Mouse (Mus musculus) embryonic facial prominence, embryonic 11.5 days (tissue): ENCODE results near the gene Zmynd15. TPM values are rescaled to one million over a fixed set of nuclear protein-coding genes. Genes with fewer than 3 reads are reported as not detected.

Source experiments
- ATAC-seq: fragments of 200-750 bp; cut with Nextera tagmentation; replicated peaks from 2 replicates; pipeline ENCODE4 v1.8.0; 2017; ENCODE audit warnings: low read depth; ENCODE audit not compliant: insufficient number of reproducible peaks, low FRiP score, low TSS enrichment
- DNase-seq: peaks from one replicate; pipeline ENCODE4 v3.0.0-alpha.2; 2015; ENCODE audit warnings: low spot score
- H3K27ac ChIP-seq: fragments of 300-500 bp; sonication (generic); replicated peaks from 2 replicates; pipeline ENCODE4 v1.5.1; 2014; ENCODE audit warnings: mild to moderate bottlenecking, low read depth, low read length, control low read depth
- H3K27me3 ChIP-seq: fragments of 300-500 bp; sonication (generic); 2 replicates; pipeline ENCODE4 v1.6.1; 2014; ENCODE audit warnings: mild to moderate bottlenecking, low read length, moderate library complexity, mixed read lengths; ENCODE audit not compliant: control insufficient read depth, insufficient read depth
- H3K36me3 ChIP-seq: fragments of 300-500 bp; sonication (generic); replicated peaks from 2 replicates; pipeline ENCODE4 v1.6.1; 2014; ENCODE audit warnings: low read depth, mild to moderate bottlenecking, low read length, moderate library complexity, mixed read lengths; ENCODE audit not compliant: control insufficient read depth, insufficient read depth
- H3K4me1 ChIP-seq: fragments of 300-500 bp; sonication (generic); 2 replicates; pipeline ENCODE4 v1.6.1; 2014; ENCODE audit warnings: low read length, mixed read lengths; ENCODE audit not compliant: control insufficient read depth, insufficient read depth
- H3K4me2 ChIP-seq: fragments of 300-500 bp; sonication (generic); 2 replicates; pipeline ENCODE4 v1.6.1; 2014; ENCODE audit warnings: low read depth, mild to moderate bottlenecking, control low read depth, low read length, moderate library complexity
- H3K4me3 ChIP-seq: fragments of 300-500 bp; sonication (generic); 2 replicates; pipeline ENCODE4 v1.5.1; 2014; ENCODE audit warnings: low read depth, low read length, control low read depth
- H3K9ac ChIP-seq: fragments of 300-500 bp; sonication (generic); replicated peaks from 2 replicates; pipeline ENCODE4 v1.6.1; 2014; ENCODE audit warnings: mild to moderate bottlenecking, control low read depth, low read length
- H3K9me3 ChIP-seq: fragments of 300-500 bp; sonication (generic); replicated peaks from 2 replicates; pipeline ENCODE4 v1.6.1; 2016; ENCODE audit warnings: mild to moderate bottlenecking, low read length, inconsistent platforms, mixed read lengths; ENCODE audit not compliant: control insufficient read depth
- WGBS: fragments of 180-500 bp; shearing (Covaris S2); extraction: QIAGEN DNeasy Blood & Tissue Kit; methylation state at CpG from one replicate; pipeline ENCODE4 v1.1.7; 2014; 5-methylcytosine and 5-hydroxymethylcytosine counted together
- microRNA-seq: library from miRNA; unstranded; fragments of <30 nt; microRNA quantifications from one replicate; pipeline ENCODE4, GENCODE M21; 2016; ENCODE audit warnings: borderline number of aligned reads
- polyA plus RNA-seq: library from polyadenylated mRNA; unstranded; fragments of >200 nt; fragmentation: Nextera tagmentation; extraction: Ambion mirVana; gene quantifications from 2 replicates; pipeline ENCODE4 v1.2.1, GENCODE M21; 2014

Zmynd15 gene
- polyA plus RNA-seq, 1 experiment from 2014 or later, result 0.18 TPM

- Histone ChIP-seq H3K4me3 (no peak overlapping the region), H3K4me1 (0 out of 2 replicates have a peak, but pooled peaks cover 2% of the 10 kb centered on the region), H3K27me3 (no peaks in the 10 kb centered on the region), H3K9ac (no peak overlapping the region), H3K36me3 (no peaks in the 10 kb centered on the region), H3K27ac (no peak overlapping the region), H3K4me2 (no peak overlapping the region), H3K9me3 (no peaks in the 10 kb centered on the region)
- WGBS, result 69% methylated on average over 2 of the region's 2 CpGs
- ATAC-seq, result no peak
- no peak for DNase-seq
Observed at GRCm38 (mm10) chr11:70511242-70511641, 52.0 kb downstream of the Zmynd15 start.

GRCm38 (mm10) chr11:70511825-70512224 lies 52.6 kb downstream of the Zmynd15 start:
- no peaks in the 10 kb centered on the region for H3K27me3 ChIP-seq
- H3K9me3 ChIP-seq, result no peaks in the 10 kb centered on the region
- no peak for ATAC-seq
- H3K4me1 ChIP-seq, result 0 out of 2 replicates have a peak, but pooled peaks cover 2% of the 10 kb centered on the region
- DNase-seq, result no peak
- H3K36me3 ChIP-seq, result no peaks in the 10 kb centered on the region
- WGBS, result 89% methylated on average over 7 of the region's 7 CpGs
- no peak overlapping the region for H3K4me2 ChIP-seq
- no peak overlapping the region for H3K4me3 ChIP-seq
- H3K9ac ChIP-seq, result no peak overlapping the region
- H3K27ac ChIP-seq, result no peak overlapping the region

GRCm38 (mm10) chr11:70512709-70513342 lies 53.6 kb downstream of the Zmynd15 start:
- DNase-seq (no peak), ATAC-seq (no peak)
- Histone ChIP-seq H3K4me3 (no peak overlapping the region), H3K9me3 (no peaks in the 10 kb centered on the region), H3K4me1 (0 out of 2 replicates have a peak, but pooled peaks cover 2% of the 10 kb centered on the region), H3K9ac (no peak overlapping the region), H3K36me3 (no peaks in the 10 kb centered on the region), H3K27ac (no peak overlapping the region), H3K4me2 (no peak overlapping the region), H3K27me3 (no peaks in the 10 kb centered on the region)
- 76% methylated on average over 7 of the region's 7 CpGs for WGBS

GRCm38 (mm10) chr11:70513520-70513919 lies 54.3 kb downstream of the Zmynd15 start:
- H3K4me3 ChIP-seq, result no peak overlapping the region
- WGBS, result 57% methylated on average over 11 of the region's 11 CpGs
- 0 out of 2 replicates have a peak, but pooled peaks cover 2% of the 10 kb centered on the region for H3K4me1 ChIP-seq
- H3K36me3 ChIP-seq, result no peaks in the 10 kb centered on the region
- H3K27me3 ChIP-seq, result no peaks in the 10 kb centered on the region
- DNase-seq (no peak), ATAC-seq (no peak)
- H3K9me3 ChIP-seq, result no peaks in the 10 kb centered on the region
- no peak overlapping the region for H3K27ac ChIP-seq
- H3K4me2 ChIP-seq, result no peak overlapping the region
- no peak overlapping the region for H3K9ac ChIP-seq

- H3K4me3 ChIP-seq, result no peak within 1 kb of the TSS
- 86% methylated on average over 7 of the region's 7 CpGs for WGBS
- no peaks in the 10 kb centered on the region for H3K9me3 ChIP-seq
- no peak within 1 kb of the TSS for H3K4me2 ChIP-seq
- ATAC-seq, result no peak
- H3K36me3 ChIP-seq, result no peaks in the 10 kb centered on the region
- no peak within 1 kb of the TSS for H3K27ac ChIP-seq
- no peak for DNase-seq
- H3K4me1 ChIP-seq, result 0 out of 2 replicates have a peak, but pooled peaks cover 2% of the 10 kb centered on the region
- no peaks in the 10 kb centered on the region for H3K27me3 ChIP-seq
- no peak within 1 kb of the TSS for H3K9ac ChIP-seq
Observed at GRCm38 (mm10) chr11:70514288-70514687, 55.1 kb downstream of the Zmynd15 start, which contains the start of gene Vmo1. Vmo1 (minus strand) TSS chr11:70514616.

Small RNA genes within 50 kb of the gene (microRNA-seq; reads per million reads assigned to microRNA genes)
- not detected for gene Mir7115

Other genes with a start within 250 kb of the Zmynd15 start
- gene Slc16a11, start 246.7 kb upstream of the Zmynd15 start, polyA plus RNA-seq, result 0.81 TPM in 1 of 2 replicates, not detected in the other
- 8.5 and 13.4 TPM in 2 replicates for gene Slc16a13, start 238.4 kb upstream of the Zmynd15 start, polyA plus RNA-seq
- 6.7 and 6.9 TPM in 2 replicates for gene Bcl6b, start 229.6 kb upstream of the Zmynd15 start, polyA plus RNA-seq
- gene 0610010K14Rik, start 221.5 kb upstream of the Zmynd15 start, polyA plus RNA-seq, result 195 and 211 TPM in 2 replicates
- 7.5 and 9.1 TPM in 2 replicates for gene Gm21988, start 219.6 kb upstream of the Zmynd15 start, polyA plus RNA-seq
- gene Rnasek, start 219.6 kb upstream of the Zmynd15 start, polyA plus RNA-seq, result 103 and 110 TPM in 2 replicates
- 3.2 and 4.1 TPM in 2 replicates for gene Alox12, start 204.1 kb upstream of the Zmynd15 start, polyA plus RNA-seq
- gene Alox12e, start 136.8 kb upstream of the Zmynd15 start, polyA plus RNA-seq, result 0.14 and 0.43 TPM in 2 replicates
- 0.34 and 0.84 TPM in 2 replicates for gene Alox15, start 107.4 kb upstream of the Zmynd15 start, polyA plus RNA-seq
- 34.9 and 39.4 TPM in 2 replicates for gene Pelp1, start 49.4 kb upstream of the Zmynd15 start, polyA plus RNA-seq
- gene Arrb2, start 26.8 kb upstream of the Zmynd15 start, polyA plus RNA-seq, result 21.4 and 24.1 TPM in 2 replicates
- gene Med11, start 7.5 kb upstream of the Zmynd15 start, polyA plus RNA-seq, result 38.7 and 46.9 TPM in 2 replicates
- gene Cxcl16, start 551 bp downstream of the Zmynd15 start, polyA plus RNA-seq, result 0.81 and 0.91 TPM in 2 replicates
- gene Tm4sf5, start 45.8 kb downstream of the Zmynd15 start, polyA plus RNA-seq, result 0.36 TPM in 1 of 2 replicates, not detected in the other
- 0.45 TPM in 1 of 2 replicates, not detected in the other for gene Vmo1, start 55.2 kb downstream of the Zmynd15 start, polyA plus RNA-seq
- 0.46 TPM in 1 of 2 replicates, not detected in the other for gene Gltpd2, start 59.8 kb downstream of the Zmynd15 start, polyA plus RNA-seq
- gene Psmb6, start 65.9 kb downstream of the Zmynd15 start, polyA plus RNA-seq, result 827 and 878 TPM in 2 replicates
- gene Gm40193, start 73.5 kb downstream of the Zmynd15 start, polyA plus RNA-seq, result not detected in 2 replicates
- gene Pld2, start 80.6 kb downstream of the Zmynd15 start, polyA plus RNA-seq, result 1.6 and 2.2 TPM in 2 replicates
- gene Mink1, start 103.4 kb downstream of the Zmynd15 start, polyA plus RNA-seq, result 12.6 and 13.7 TPM in 2 replicates
- not detected in 2 replicates for gene 4930544D05Rik, start 156.4 kb downstream of the Zmynd15 start, polyA plus RNA-seq
- not detected in 2 replicates for gene Chrne, start 159.8 kb downstream of the Zmynd15 start, polyA plus RNA-seq
- gene Gp1ba, start 179.7 kb downstream of the Zmynd15 start, polyA plus RNA-seq, result 0.93 and 1.3 TPM in 2 replicates
- gene Rnf167, start 187.8 kb downstream of the Zmynd15 start, polyA plus RNA-seq, result 81.9 and 92.8 TPM in 2 replicates
- gene Slc25a11, start 188.0 kb downstream of the Zmynd15 start, polyA plus RNA-seq, result 144 and 150 TPM in 2 replicates
- gene Pfn1, start 195.2 kb downstream of the Zmynd15 start, polyA plus RNA-seq, result 1,669 and 1,679 TPM in 2 replicates
- gene Eno3, start 197.8 kb downstream of the Zmynd15 start, polyA plus RNA-seq, result 30.7 and 40.4 TPM in 2 replicates
- 107 and 118 TPM in 2 replicates for gene Spag7, start 210.0 kb downstream of the Zmynd15 start, polyA plus RNA-seq
- gene Camta2, start 228.7 kb downstream of the Zmynd15 start, polyA plus RNA-seq, result 4.4 and 7.3 TPM in 2 replicates
- gene Inca1, start 240.7 kb downstream of the Zmynd15 start, polyA plus RNA-seq, result 0.73 and 0.82 TPM in 2 replicates
- gene Kif1c, start 241.1 kb downstream of the Zmynd15 start, polyA plus RNA-seq, result 7.5 and 8.3 TPM in 2 replicates